Mouse (Mus musculus): ENCODE measurements at regions not wholly inside any gene's neighbourhood (a gene's known extent, or its start where the extent isn't known, plus 50 kb on each side); places are given as distances from the start of the nearest gene placed in this dataset.
A peak's percentile ranks its signal among the peaks of the same experiment; 100 is the strongest.

DNA sequence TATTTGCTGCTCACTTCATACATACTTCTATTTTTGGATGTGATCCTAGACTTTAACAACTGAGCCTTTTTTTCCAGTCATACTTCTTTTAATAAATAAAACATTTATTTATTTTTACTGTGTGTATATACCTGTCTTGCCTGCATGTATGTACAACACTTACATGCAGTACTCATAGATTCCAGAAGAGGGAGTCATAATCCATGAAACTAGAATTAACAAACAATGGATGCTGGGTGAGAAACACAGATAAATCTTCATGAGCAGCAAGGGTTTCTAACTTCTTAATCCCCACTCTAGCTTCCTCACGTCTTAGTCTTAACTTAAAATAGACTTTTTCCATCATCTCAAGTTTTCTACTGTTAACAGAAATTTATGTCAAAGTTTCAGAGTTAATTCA, 1253.7 kb upstream of the Nr2f1 start:
- DNase-seq = no peak

DNA sequence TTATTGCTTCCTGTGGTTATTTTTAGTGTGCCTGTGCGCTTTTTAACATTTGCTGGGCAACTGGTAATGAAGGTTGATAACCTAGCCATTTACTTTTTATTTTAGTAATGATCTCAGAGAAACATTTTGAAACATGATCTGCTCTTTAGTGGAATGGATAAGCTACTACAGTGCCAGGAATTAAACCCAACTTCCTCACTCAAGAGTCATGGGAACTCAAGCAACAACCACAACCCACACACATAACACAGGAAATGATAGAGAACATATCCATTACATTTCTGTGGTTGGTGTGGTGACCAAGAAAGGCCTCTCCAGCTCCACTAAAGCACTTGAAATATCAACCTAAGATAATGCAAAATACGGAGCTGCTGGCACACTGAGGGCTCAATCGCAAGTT, 1243.6 kb upstream of the Nr2f1 start:
- DNase-seq = no peak

DNA sequence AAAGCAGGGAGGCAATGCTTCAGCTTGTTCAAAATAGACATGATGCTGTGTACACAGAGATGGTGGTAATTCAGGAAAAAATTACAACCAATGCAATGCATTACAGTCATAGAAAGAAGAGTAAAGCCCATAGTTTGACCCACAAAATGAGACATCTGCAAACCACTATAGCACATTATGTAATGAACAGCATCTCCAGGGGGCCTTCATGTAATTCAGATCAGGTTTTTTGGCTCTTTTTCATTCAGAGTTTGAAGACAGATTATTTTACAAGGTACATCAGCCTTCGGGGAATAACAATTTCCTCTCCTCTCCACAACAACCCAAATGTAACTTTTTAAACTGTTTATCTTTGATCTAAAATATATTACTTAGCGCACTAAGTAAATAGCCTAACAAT, 1243.1 kb upstream of the Nr2f1 start:
- DNase-seq = no peak

DNA sequence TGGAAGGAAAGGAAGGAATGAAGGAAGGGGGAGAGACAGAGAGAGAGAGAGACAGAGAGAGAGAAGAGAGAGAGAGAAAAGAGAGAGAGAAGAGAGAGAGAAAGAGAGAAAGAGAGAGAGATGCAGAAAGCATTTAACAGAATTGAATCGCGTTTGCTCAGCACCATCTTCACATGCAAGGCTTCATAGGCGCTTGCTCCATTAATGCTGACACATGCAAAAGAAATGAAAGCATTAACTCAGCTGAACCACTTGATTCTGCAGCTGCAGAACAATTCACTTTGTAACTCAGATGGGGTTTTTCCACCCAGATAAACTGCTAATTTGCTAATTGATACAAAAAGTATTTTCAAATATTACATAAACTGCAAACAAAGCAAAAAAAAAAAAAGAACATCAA, 1231.9 kb upstream of the Nr2f1 start:
- DNase-seq = no peak

DNA sequence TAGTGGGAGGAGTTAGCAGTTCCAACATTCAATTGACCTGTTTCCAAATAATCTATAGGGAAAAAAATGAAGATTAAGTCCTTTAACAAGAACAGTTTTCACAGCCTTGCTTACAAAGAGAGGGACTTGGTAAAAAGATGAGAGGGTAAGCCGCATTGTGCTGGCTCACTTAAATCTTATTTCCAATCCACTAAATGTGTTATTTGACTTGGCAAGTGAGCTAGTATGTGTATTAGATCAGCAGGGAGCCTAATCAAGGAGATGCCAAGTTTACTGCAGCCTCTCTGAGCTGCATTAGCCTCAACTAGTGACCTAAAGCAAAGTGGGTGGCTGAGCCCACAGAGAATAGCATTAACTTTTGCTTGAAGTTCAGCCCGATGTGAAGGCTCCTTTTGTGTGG, 1231.4 kb upstream of the Nr2f1 start:
- no peak for DNase-seq

DNA sequence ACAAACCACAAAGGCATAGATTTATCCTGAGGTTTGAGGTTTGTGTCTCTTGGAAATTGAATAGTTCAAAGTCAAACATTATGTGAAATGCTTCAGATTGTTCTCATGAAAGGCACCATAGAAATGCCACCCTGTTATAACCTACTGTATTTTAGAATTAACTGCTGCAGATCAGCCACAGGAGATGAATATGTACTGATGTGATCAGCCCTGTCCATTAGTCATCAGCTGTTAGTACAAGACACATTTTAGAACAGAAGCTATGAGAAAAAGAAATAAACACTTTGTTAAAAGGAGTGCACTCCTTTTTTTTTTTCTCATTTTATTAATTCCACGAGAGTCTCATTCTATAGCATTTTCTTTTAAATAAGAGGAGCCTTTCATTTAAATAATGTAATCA, 1231.0 kb upstream of the Nr2f1 start:
- DNase-seq = no peak

DNA sequence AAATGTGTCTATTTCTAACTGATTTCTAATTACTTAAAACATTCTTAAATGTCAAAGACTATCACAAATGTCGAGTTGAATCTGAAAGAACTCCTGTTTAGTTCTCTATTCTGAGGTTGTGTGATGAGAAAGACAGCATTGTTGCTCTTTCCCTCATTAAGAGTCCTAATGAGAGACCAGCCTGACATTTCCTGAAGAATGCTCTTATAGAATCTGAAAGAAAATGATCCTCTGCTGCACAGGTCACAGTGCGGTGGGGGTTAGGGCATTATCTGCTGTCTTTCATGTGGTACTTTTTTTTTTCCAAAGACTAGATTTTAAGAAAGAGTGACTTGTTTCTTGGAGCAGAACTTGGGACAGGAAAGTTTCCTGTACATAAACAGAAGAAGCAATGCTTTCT, 1218.3 kb upstream of the Nr2f1 start:
- DNase-seq = no peak

DNA sequence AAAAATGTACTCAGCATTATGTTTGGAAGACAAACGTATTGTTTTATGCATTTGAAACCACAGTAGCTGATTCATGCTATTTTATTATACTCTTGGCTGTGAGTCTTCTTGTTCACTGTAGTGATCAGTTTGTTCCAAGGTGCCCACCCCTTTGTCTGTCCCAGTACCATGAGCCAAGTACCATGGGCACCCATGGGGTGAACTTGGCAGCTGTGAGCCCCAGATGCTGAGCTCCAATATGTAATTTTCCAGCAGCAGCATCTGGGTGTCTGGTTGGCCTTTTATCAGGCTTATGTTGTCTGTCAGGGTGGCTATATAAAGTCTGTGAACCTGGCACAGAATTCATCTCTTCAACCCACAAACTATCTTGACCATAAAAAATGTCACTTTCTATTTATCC, 1200.5 kb upstream of the Nr2f1 start:
- no peak for DNase-seq

DNA sequence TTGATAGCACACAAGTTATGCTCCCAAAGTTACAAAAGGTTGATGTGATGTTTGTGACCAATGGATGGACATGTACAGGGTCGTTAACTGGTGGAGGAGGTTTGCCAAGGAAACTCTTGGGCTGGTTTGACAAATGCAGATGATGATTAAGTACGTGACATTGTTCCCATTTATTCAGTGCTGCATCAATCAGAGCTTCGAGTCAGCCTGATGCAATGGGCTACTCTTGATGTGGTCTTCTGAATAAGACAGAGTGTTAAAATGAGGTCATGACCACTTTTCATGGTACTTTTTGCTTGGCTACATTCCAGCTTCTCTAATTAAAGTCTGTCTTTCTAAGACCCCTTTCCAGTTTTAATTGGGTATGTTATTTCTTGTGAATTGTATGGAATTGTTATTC, 1194.4 kb upstream of the Nr2f1 start:
- DNase-seq = no peak

DNA sequence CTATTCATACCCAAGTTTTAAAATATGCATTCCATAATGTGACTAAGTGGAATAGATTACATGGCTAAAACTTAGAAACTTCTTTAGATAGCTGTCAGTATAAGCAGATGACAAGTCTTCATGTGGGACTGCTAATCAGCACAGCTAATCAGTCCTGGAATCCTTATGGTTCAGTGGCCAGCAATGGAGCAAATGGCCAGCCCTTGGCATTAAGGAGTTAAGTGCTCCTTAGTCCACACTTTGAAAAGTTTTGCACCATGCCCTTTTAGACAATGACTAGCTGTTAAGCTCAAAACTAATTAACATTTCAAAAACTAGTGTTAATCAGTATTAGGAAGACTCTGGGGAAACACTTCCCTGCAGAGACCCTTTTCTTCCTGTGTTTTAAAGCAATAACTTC, 1188.4 kb upstream of the Nr2f1 start:
- no peak for DNase-seq

DNA sequence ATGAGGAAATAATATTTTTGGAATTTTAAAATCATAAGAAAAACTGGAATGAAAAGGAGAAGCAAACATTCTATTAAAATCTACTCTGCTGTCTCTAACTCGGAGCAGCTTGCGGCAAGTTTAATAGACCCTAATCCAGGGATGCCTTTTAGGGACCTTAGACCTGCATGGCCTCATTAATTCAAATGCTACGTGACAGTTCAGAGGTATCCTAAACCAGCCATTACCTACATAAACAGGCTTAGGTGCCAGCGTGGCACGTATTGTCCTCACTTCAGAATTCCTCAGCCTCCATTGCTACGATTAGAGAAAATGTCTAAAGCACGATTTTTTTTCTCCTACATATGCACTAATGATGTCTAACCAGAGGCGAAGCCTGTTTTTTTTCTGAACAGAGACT, 1141.9 kb upstream of the Nr2f1 start:
- no peak for DNase-seq

DNA sequence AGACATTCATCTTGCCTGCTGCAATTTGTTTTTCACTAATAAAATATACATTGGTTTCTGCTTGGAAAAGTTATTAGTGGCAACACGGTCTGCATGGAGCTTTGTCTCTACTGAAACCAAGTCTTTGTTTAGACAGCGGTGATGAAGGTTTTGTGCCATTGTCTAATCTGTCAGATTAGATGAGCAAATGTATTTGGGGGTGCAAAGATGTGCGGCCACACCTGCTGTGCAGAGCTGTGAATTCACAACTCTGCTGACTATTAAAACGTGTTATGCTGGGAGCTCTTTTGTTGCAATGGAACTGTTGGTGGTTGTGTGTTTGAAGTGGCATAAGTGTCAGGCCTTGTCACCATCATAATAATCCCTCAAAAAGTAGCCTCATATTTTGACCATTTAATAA, 1140.9 kb upstream of the Nr2f1 start:
- DNase-seq = no peak

DNA sequence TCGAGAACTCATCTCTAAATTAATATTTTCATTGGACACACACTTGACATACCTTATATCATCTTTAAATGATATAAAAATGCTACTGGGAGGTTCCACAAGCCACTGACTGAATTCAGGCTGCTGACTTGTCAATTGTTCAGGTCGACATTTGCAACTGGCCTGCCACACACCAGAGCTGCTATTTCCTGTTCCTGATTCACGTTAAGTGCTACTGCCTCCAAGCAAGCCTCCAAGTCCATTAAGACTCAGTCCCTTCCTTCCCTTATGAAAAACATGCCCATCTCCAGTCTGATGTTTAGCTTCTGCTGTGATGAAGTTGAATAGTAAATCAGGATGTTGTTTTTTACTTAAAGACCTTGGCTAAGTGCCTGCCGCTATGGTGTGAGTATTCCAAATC, 1140.2 kb upstream of the Nr2f1 start:
- no peak for DNase-seq

DNA sequence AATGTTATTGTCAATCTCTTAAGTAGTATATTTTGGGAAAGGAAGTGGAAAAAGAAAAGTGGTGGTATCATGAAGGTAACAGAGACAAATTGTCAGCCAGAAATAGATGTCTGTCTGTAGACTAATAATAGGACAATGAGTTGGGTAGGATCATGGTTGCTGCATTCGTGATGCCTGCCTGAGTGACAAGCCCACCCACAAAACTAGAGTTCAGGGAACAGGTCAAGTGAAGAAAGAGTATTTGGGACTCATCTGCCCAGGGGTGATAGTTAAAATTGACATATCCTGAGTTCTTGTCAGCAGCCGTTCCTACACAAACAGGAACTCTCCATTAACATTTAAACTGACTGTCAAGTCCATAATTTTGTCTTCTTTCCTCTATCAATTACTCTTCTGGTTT, 1120.6 kb upstream of the Nr2f1 start:
- DNase-seq = no peak

DNA sequence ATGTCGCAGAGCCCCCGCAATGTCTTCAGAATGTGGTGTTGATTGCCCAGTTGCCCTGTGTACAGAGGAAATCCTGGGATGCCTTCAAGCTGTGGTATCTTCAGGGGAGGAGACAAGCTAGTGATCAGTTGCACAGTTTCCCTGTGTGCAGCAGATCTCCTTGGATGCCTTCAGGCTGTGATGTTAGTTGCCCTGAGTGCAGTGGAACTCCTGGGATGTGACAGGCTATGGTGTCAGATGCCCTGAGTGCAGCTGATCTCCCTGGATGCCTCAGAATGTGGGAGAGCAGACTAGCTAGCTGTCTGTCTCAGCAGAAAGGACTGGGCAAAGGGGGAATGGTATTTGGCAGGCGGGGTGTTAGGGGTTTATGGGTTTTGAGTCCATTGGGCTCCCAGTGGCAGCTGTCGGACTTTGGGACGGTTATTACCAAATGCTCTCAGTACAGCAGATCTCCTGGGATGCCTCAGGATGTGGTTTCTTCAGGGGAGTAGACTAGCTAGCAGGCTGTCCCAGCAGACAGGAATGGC, 1110.1 kb upstream of the Nr2f1 start:
- no peak for DNase-seq

DNA sequence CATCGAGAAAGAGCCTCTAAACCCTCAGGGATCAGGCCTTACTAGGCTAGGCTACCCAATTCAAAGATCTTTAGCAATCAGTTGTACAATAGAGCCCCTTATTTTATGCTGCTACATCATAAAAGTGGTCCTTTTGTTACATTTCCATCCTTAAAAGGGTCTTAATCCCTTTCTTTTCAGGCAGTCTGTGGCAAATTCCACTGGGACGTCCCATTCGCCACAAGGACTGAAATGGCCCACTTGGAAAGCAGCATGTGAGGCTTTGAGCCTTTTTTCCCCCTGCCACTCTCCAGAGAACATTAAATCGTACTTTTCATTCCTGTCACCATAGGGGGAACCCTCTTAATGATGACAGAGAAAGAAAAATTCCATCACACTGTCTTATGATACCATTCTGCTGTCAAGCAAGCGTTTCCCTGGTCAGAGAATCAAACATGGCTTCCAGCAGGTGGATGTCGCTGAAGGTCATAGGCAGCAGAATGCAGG, 1097.7 kb upstream of the Nr2f1 start:
- no peak for DNase-seq

DNA sequence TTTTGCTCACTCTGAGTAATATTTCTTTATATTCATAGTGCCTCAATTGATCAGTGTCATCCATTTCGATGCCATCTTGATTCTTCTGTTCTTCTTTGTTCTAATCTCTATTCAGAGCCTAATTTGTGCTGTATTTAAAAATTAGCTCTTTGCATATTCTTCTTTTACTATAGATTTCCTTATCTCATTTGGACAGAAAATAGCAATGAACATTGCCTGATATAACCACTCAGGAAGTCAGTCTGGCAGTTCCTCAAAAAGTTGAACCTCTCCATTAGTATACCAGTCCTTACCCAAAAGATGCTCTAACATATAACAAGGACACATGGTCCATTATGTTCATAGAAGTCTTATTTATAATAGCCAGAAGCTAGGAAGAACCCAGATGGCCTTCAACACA, 1088.5 kb upstream of the Nr2f1 start:
- DNase-seq = no peak

DNA sequence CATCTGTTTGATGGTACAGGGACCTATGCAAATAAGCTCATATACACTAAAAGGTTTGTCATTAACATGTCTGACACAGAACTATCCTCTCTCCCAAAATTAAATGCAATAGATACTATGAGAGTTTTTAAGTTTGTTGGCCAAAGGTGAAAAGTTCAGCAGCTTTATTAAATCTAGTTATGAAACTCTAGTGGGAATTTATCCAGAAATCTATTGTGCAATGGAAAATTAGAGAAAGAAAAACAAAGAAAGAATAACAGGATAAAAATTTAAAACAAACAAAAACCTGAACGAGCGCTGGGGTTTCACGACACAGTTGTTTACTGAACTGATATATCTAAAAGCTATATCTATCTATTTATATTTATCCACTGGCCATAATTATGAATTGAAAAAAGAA, 1086.6 kb upstream of the Nr2f1 start:
- DNase-seq = no peak

DNA sequence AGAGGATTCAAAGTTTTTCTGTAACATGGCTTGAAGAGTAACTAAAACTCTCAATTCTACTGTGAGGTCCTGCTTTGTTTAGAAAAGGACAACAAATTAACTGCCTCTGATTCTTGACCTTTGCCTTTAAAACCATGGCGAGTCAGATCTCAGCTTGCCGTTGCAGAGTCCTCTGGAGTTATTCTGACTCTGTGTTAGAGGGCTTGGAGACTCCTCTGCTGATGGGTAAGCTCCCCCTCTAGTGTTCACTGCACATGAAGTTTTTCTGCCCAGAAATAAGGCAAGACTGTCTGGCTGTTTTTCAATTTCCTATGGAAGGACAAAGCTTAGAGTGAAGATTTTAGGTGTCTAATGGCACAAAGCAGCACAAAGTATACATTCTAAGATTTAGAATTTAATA, 1085.9 kb upstream of the Nr2f1 start:
- peak; percentile 3 to 15 for DNase-seq

DNA sequence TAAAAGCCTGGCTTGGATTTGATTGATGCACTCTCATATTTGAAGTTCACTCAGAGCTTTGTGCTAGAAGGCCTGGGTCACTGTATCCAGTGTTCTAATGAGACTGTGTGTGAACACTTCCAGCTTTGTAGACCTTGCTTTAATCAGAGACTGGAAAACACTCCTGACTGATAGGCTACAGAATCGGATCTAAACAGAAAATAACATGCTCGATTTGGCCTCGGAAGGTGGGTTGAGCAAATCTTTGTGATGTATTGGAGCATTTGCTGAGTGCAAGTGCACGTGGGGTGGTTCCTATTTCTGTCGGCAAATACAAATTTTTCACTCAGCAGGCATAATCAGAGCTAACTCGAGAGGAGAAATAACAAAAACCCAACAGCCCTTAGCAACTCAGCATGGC, 1078.2 kb upstream of the Nr2f1 start:
- DNase-seq = no peak

DNA sequence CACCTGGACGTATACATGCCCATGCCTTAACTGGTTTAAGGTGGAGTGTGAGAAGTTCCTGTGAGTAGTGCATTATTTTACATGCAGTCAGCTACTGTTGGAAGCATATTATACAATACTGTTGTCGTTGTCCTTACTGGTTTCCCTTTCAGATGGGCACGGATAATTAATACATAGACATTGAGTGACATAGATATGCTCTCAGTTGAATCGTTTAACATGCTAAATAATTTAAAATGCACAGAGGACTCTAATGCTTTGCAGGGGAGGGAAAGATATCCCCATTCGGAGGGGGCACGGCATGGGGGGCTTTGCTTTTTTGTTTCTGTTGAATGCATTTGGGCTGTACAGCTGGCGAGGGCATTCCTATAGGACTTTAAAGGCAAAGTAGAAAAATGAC, 1077.8 kb upstream of the Nr2f1 start:
- no peak for DNase-seq

DNA sequence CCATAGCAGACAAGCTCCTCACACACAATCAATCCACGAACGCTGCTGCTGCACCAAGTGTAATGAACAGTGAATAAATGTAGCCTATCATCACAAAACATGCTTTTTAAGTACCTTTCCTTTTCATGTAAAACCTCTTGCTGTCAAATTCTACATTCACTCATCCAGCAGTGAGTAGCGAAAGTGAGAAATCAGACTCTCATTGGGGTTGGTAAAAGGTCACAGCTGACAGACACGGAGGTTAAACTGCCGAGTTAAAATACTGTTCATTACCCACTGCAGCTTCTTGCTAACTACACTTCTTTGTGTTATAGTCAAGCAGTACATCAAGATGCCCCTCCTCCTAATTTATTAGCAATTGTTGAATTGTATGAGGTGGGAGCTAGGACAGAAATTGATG, 1055.8 kb upstream of the Nr2f1 start:
- DNase-seq = no peak

DNA sequence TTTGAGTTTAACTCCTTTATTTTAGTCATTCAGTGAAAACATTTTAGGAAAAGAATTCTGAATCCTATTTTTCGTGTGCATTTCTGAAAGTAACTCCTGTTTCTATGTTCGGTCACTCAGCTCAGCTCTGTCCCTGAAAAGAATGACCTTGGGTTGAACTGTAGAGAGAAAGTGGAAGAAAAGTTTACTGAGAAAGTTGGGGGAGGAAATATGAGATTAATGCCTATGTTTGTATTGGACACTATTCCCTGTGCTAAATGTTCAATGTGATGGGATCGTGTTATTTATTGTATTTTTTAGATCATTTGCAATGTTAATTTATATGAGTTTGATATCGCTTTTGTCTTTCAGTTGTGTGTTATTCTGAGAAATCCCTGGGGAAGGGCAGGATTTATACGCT, 1052.8 kb upstream of the Nr2f1 start:
- no peak for DNase-seq

DNA sequence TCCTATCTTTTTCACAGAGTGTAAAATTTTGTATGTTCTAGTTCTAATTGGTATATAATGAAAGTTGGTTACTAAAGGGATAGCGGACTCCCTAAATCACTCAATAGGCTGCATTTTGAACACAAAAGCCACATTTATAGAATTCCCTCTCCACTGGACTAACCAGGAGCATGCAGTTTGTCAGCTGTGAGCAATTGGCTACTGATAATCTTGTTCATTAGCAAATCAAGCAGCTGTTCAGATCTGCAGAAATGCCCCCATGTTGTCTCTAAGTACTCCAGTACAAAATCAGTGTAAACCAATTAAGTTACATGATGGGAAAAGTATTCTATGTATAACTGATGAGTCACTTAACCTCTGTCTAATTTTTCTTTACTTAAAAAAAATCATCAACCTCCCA, 1051.7 kb upstream of the Nr2f1 start:
- no peak for DNase-seq
